7 mouse cellular contexts compared by ENCODE assay signal in the genomic region with DNA sequence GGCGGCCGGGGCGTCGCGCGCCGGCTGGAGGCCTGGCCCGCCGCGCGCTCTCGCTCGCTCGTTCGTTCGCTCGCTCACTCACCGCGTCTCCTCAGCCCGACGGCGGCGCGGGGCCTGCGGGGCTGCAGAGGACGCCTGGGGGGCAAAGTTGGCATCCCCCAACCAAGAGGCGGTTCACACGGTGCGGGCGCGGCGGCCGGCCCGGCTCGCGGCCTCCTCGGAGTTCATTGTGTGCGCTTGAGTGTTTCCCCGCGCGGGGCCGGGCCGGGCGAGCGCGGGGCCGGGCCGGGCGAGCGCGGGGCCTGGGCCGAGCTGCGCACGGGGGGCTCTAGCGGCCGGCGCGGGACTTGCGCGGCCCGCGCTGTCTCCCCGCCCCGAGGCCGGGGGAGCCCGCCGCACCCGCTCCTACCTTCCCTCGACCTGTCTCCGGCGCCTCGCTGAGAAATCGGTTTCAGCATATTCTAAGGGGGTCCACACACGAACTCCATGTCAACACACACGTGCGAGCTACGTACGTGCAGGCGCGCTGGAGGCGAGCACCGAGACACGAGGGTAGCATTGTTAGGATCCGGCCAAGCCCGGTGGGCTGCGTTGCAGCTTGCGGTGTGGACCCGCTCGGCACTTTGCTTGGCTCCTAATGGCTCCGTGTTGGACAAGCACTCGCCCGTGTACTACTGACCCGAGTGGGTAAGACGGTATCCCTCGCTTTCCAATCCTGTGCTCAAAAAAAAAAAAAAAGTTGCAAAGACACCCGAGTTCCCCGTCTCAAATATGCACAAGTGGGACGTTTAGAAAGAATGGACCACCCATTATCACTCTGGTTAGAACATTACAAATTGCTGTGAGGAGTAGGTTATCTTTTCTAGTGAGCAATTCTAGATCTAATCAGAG. TPM values are rescaled to one million over a fixed set of nuclear protein-coding genes. Genes with fewer than 3 reads are reported as not detected.
DNase-seq lines count a peak whose midpoint lies in the region; ATAC-seq lines count a peak whose summit lies in the region.

TSS of gene Zmynd11 (minus strand) at position 685 of the 891 bp plus-strand sequence.

- H3K4me2 ChIP-seq in intestine, embryonic 14.5 days (ENCODE audit: low read length): peak within 1 kb of the TSS; percentile 84

- H3K9me3 ChIP-seq in intestine, embryonic 14.5 days (ENCODE audit: control insufficient read depth, low read length): no peaks in the 10 kb centered on the region
- H3K9me3 ChIP-seq in midbrain, embryonic 10.5 days (replicated peaks): no peaks in the 10 kb centered on the region

- no peaks in the 10 kb centered on the region for H3K36me3 ChIP-seq in intestine, embryonic 14.5 days (ENCODE audit: control insufficient read depth, insufficient read depth, low read length)
- no peaks in the 10 kb centered on the region for H3K36me3 ChIP-seq in midbrain, embryonic 10.5 days

- intact Hi-C loops in gastrocnemius, postnatal 36 days (cut with DNase I): no loop called here
- intact Hi-C loops in left cerebral cortex, postnatal 4 days (cut with DNase I): no loop called here

- H3K9ac ChIP-seq in intestine, embryonic 14.5 days (ENCODE audit: low read length): peak within 1 kb of the TSS; percentile 99

- peak; percentile 56 to 58 for DNase-seq in adrenal gland, adult 18-20 months (ENCODE audit: low spot score in 2 of 2)
- peak; percentile 76 for DNase-seq in embryo, embryonic 10 days (ENCODE audit: low spot score)
- DNase-seq in gastrocnemius, postnatal 36 days: peak in 1 of 2 experiments; percentile 61
- peak; percentile 83 for DNase-seq in intestine, embryonic 14.5 days (ENCODE audit: low spot score)
- DNase-seq in left cerebral cortex, postnatal 4 days: peak; percentile 59
- DNase-seq in midbrain, embryonic 10.5 days (ENCODE audit: low spot score): peak; percentile 73
- DNase-seq in right cerebral cortex, postnatal 36 days (ENCODE audit: low spot score in 2 of 2): peak; percentile 35 to 42

- no peaks in the 10 kb centered on the region for H3K27me3 ChIP-seq in intestine, embryonic 14.5 days (replicated peaks; ENCODE audit: control insufficient read depth, insufficient read depth, low read length)
- no peaks in the 10 kb centered on the region for H3K27me3 ChIP-seq in midbrain, embryonic 10.5 days (ENCODE audit: low read depth, poor library complexity, severe bottlenecking)

- ATAC-seq in intestine, embryonic 14.5 days (replicated peaks; ENCODE audit: low FRiP score, low TSS enrichment, low read depth): peak; percentile 88

- WGBS in intestine, embryonic 14.5 days: under 1% methylated on average over 67 of the region's 98 CpGs
- WGBS in midbrain, embryonic 10.5 days: under 1% methylated on average over 96 of the region's 98 CpGs

- H3K4me3 ChIP-seq in intestine, embryonic 14.5 days (ENCODE audit: low read depth, low read length): peak within 1 kb of the TSS; percentile 91
- H3K4me3 ChIP-seq in midbrain, embryonic 10.5 days: peak within 1 kb of the TSS; percentile 97

- peak within 1 kb of the TSS; percentile 99 for H3K27ac ChIP-seq in intestine, embryonic 14.5 days (ENCODE audit: low read depth)
- H3K27ac ChIP-seq in midbrain, embryonic 10.5 days (replicated peaks): peak within 1 kb of the TSS; percentile 100

- H3K4me1 ChIP-seq in intestine, embryonic 14.5 days (replicated peaks; ENCODE audit: control insufficient read depth, insufficient read depth, low read length): peaks cover 34% of the 10 kb centered on the region
- H3K4me1 ChIP-seq in midbrain, embryonic 10.5 days: peaks cover 65% of the 10 kb centered on the region

RNA-seq across cellular contexts. Expression of gene Zmynd11, which starts in this region (rescaled TPM):
- total RNA-seq in adrenal gland, adult 18-20 months (2021): 100 to 1,000 TPM; 137 to 162 TPM
- 10 to 100 TPM; 70.5 to 86.6 TPM for total RNA-seq in gastrocnemius, postnatal 36 days (2021)
- polyA plus RNA-seq in intestine, embryonic 14.5 days (2014; fragmentation: Nextera tagmentation; extraction: Ambion mirVana): 117 and 123 TPM in 2 replicates
- total RNA-seq in left cerebral cortex, postnatal 4 days (2021): 100 to 1,000 TPM; 309 to 322 TPM
- 104 and 111 TPM in 2 replicates for polyA plus RNA-seq in midbrain, embryonic 10.5 days (2016; fragmentation: Nextera tagmentation; extraction: Ambion mirVana)
